Mouse (Mus musculus) CD4-positive, CD25-positive, alpha-beta regulatory T cell, adult 4 months (primary cell): ENCODE results near the gene Evc2. TPM values are rescaled to one million over a fixed set of nuclear protein-coding genes. Genes with fewer than 3 reads are reported as not detected.

ENCODE experiments used
- polyA plus RNA-seq, 2 experiments: library from polyadenylated mRNA; unstranded; fragments of 100-300 nt; shearing (Covaris generic); gene quantifications; one replicate each; pipeline ENCODE4 v1.2.1; 2017

Gene Evc2
- polyA plus RNA-seq, 2 experiments from 2014 or later: not detected

Other genes with a start within 250 kb of the Evc2 start
- gene Crmp1, start 96.6 kb upstream of the Evc2 start, polyA plus RNA-seq: 10 to 100 TPM; 10.1 to 13.9 TPM
- not detected for gene Evc, start 1.6 kb upstream of the Evc2 start, polyA plus RNA-seq